Mouse (Mus musculus) testis, adult 2 months (tissue): ENCODE measurements around the gene Stk11ip.

ENCODE experiments used
- CTCF ChIP-seq: fragments of 200-500 bp; IDR thresholded peaks from 2 replicates; pipeline ENCODE4 v1.5.1; 2012; ENCODE audit warnings: low read depth, mild to moderate bottlenecking, inconsistent platforms, low read length, moderate library complexity; ENCODE audit not compliant: control insufficient read depth, insufficient read depth, insufficient replicate concordance
- POLR2A ChIP-seq: fragments of 200-500 bp; IDR thresholded peaks from 2 replicates; pipeline ENCODE4 v1.6.1; 2012; ENCODE audit warnings: low read depth, mild to moderate bottlenecking, inconsistent platforms, low read length, moderate library complexity; ENCODE audit not compliant: control insufficient read depth

DNA sequence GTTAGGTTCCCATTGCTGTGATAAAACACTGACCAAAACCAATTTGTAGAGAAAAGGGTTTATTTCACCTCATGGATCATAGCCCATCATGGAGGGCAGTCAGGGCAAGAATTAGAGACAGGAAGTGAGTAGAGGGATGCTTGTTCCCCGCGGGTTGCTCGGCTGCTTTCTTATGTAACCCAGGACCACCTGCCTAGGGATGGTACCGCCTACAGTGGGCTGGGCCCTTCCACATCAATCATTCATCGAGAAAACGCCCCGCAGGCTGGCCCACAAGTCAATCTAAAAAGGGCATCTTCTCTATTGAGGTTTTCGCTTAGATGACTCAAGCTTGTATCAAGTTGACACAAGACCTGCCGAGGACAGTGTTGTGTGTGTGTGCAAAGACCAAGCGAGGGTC is 61.7 kb downstream of the Stk11ip start:
- no peak for TF ChIP-seq CTCF
- no peak for TF ChIP-seq POLR2A
